Mouse (Mus musculus) kidney, embryonic 14.5 days (tissue): ENCODE measurements around the gene Itsn1. TPM values are rescaled to one million over a fixed set of nuclear protein-coding genes. Genes with fewer than 3 reads are reported as not detected.
A peak's percentile ranks its signal among the peaks of the same experiment; 100 is the strongest.

Experiments used
- ATAC-seq: fragments of 200-750 bp; cut with Nextera tagmentation; 2 replicates; pipeline ENCODE4 v1.8.0; 2017; ENCODE audit warnings: moderate number of reproducible peaks, mild to moderate bottlenecking, moderate TSS enrichment, moderate library complexity; ENCODE audit not compliant: low FRiP score, low TSS enrichment
- H3K27ac ChIP-seq: fragments of 300-500 bp; sonication (generic); 2 replicates; pipeline ENCODE4 v1.5.1; 2014; ENCODE audit warnings: low read depth, mild to moderate bottlenecking, low read length, moderate library complexity, mixed read lengths
- H3K27me3 ChIP-seq: fragments of 300-500 bp; sonication (generic); 2 replicates; pipeline ENCODE4 v1.6.1; 2014; ENCODE audit warnings: mild to moderate bottlenecking, low read length; ENCODE audit not compliant: control insufficient read depth, insufficient read depth
- H3K36me3 ChIP-seq: fragments of 300-500 bp; sonication (generic); 2 replicates; pipeline ENCODE4 v1.6.1; 2014; ENCODE audit warnings: low read length, mixed read lengths; ENCODE audit not compliant: control insufficient read depth, insufficient read depth
- H3K4me1 ChIP-seq: fragments of 300-500 bp; sonication (generic); 2 replicates; pipeline ENCODE4 v1.6.1; 2014; ENCODE audit warnings: low read length, mixed read lengths; ENCODE audit not compliant: control insufficient read depth, insufficient read depth
- H3K4me2 ChIP-seq: fragments of 300-500 bp; sonication (generic); replicated peaks from 2 replicates; pipeline ENCODE4 v1.6.1; 2014; ENCODE audit warnings: low read depth, mild to moderate bottlenecking, low read length
- H3K4me3 ChIP-seq: fragments of 300-500 bp; sonication (generic); 2 replicates; pipeline ENCODE4 v1.5.1; 2014; ENCODE audit warnings: mild to moderate bottlenecking, low read length
- H3K9ac ChIP-seq: fragments of 300-500 bp; sonication (generic); 2 replicates; pipeline ENCODE4 v1.6.1; 2014; ENCODE audit warnings: low read depth, mild to moderate bottlenecking, low read length, moderate library complexity
- H3K9me3 ChIP-seq: fragments of 300-500 bp; sonication (generic); 2 replicates; pipeline ENCODE4 v1.6.1; 2016; ENCODE audit warnings: low read length; ENCODE audit not compliant: control insufficient read depth
- WGBS: fragments of 180-500 bp; shearing (Covaris S2); extraction: QIAGEN DNeasy Blood & Tissue Kit; methylation state at CpG from one replicate; pipeline ENCODE4 v1.1.7; 2014; 5-methylcytosine and 5-hydroxymethylcytosine counted together
- polyA plus RNA-seq: library from polyadenylated mRNA; unstranded; fragments of >200 nt; fragmentation: Nextera tagmentation; extraction: Ambion mirVana; gene quantifications from 2 replicates; pipeline ENCODE4 v1.2.1, GENCODE M21; 2014

The Itsn1 gene
- polyA plus RNA-seq, 1 experiment from 2014 or later = 27.7 TPM

DNA sequence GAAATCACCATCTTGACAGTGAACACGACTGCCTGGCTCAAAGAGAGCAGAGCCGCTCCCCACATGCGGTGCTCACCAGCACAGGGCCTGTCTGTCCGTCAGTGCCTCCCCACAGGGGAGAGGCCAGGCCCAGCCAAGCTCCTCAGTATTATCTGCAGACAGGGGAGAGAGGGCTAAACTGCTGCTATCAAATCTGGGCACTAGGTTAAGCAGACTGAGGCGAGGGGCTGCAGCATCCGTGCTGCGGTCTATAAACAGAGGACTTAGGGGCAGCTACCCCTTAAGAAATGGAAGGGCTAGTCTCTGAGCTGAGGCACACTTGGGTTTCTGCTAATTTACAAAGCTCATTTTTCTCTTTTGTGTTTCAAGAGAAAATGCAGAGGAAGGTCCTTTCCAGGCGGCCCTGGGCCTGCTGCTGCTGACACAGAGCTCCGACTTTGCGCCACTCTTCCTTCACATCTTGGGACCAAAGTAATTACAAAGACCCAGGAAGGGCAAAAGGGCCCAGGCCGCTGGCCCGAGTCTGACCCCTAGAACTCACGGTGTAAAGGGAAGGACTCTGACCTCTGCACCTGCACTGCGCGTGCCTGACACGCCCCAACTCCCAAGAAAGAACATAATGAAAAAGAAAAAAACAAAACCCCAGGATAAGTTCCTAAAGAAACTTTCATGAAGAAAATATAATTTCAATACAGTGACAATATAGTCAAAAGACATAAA, 199.0 kb downstream of the Itsn1 start:
- Histone ChIP-seq H3K4me1 (peaks cover 7% of the 10 kb centered on the region), H3K4me3 (no peak overlapping the region), H3K4me2 (no peak overlapping the region), H3K9ac (no peak overlapping the region), H3K27ac (no peak overlapping the region), H3K27me3 (no peaks in the 10 kb centered on the region), H3K36me3 (peaks cover 68% of the 10 kb centered on the region), H3K9me3 (no peaks in the 10 kb centered on the region)
- 89% methylated on average over 16 of the region's 16 CpGs for WGBS
- no peak for ATAC-seq

DNA sequence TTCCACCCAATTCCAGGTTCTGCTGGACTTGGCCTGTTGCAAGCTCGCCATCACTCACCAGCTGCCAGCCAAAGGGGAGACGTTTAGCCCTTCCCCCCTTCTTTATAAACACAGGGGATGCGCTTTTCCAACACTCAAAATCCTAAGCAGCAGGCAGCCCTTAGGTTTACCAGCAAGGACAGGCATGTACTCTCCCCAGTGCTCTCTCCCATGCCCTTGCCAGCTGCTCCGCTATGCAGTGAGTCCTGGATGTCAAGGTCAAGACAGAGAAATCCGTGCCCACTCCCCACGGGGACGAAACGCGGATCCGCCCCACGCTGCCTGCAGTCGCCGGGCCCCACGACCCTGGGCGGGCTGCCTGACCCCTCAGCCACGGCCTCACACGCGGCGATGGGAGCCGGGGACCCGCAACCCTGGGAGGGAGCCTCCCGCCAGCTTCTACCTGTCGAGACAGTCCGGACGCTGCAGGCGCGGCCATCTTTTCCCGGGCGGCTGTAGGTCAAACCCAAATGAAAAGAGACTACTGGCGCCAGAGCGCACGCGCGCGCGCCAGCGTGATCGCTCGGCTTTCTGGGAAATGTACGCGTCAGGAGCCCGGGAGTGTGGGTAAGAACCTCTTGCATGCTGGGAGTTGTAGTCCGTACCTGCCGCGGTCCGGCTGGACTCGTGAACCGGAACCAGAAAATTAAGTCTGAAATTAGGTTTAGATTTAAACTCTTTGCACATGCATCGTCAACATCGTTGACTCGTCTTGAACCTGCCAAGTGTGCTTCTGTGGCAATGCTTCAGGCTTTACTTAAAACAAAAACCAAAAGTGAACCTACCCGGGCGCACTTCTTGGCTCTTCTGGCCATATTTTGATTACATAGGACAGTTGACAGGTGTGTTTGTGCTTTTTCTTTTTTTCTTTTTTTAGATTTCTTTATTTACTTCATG, 202.3 kb downstream of the Itsn1 start:
- Histone ChIP-seq H3K4me1 (peaks cover 7% of the 10 kb centered on the region), H3K4me3 (peak overlapping the region; percentile 72), H3K27ac (peak overlapping the region; percentile 70; the same call in 1 of the 2 replicates), H3K4me2 (peak overlapping the region; percentile 74), H3K27me3 (no peaks in the 10 kb centered on the region), H3K9ac (peak overlapping the region; percentile 89), H3K36me3 (peaks cover 35% of the 10 kb centered on the region), H3K9me3 (no peaks in the 10 kb centered on the region)
- peak; percentile 94 for ATAC-seq
- under 1% methylated on average over 53 of the region's 53 CpGs for WGBS

DNA sequence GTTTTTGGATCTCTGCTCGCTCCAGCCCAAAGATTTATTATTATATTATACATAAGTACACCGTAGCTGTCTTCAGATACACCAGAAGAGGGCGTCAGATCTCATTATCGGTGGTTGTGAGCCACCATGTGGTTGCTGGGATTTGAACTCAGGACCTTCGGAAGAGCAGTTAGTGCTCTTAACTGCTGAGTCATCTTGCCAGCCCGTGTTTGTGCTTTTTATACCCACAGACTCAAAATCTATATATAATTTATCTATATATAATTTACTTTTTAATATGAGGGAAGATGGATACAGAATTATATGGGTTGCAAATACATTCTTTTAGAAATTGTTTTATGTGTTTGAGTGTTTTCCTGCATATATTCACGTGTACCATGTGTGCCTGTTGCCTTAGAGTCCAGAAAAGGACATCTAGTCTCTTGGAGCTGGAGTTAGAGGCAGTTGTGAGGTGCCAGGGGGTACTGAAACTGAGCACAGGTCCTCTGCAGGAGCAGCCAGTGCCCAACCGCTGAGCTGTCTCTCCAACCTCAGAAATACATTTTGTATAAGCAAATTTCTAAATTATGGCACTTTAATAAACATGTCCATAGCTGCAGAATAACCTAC, 203.1 kb downstream of the Itsn1 start:
- Histone ChIP-seq H3K4me3 (peak overlapping the region; percentile 72), H3K4me2 (peak overlapping the region; percentile 48), H3K27me3 (no peaks in the 10 kb centered on the region), H3K4me1 (peaks cover 7% of the 10 kb centered on the region), H3K9me3 (no peaks in the 10 kb centered on the region), H3K36me3 (peaks cover 26% of the 10 kb centered on the region), H3K9ac (no peak overlapping the region), H3K27ac (no peak overlapping the region)
- 55% methylated on average over 8 of the region's 8 CpGs for WGBS
- no peak; the same call in 1 of the 2 replicates for ATAC-seq

DNA sequence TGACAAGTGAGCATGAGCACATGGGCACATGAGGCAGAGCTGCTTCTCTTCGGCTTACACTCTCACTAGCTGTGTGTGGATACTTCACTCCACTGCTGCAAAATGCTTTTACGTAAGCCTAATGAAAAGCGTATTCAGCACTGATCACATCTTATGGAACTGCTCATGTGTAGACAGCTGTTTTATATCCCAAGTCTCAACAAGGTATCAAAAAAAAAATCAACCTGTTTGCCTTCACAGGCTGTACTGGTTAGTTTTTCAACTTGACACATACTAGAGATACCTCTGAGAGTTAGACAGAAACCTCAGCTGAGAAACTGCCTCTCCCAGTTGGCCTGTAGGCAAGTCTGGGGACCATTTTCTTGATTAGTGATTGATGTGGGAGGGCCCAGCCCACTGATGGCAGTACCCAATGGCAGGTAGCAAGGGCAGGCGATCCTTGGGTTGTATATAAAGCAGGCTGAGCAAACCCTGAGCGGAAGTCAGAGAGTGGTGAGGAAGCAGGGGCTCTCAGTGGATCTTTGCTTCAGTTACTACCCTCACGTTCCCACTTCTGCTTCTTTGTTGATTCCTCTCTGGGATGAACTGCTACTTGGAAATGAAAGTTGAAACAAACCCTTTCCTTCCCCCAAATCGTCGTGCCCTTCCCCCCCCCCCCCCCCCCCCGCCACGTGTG, 203.9 kb downstream of the Itsn1 start:
- no peak overlapping the region for H3K27ac ChIP-seq
- H3K4me1 ChIP-seq = peaks cover 7% of the 10 kb centered on the region
- no peak overlapping the region for H3K9ac ChIP-seq
- no peaks in the 10 kb centered on the region for H3K9me3 ChIP-seq
- WGBS = 50% methylated on average over 9 of the region's 10 CpGs
- no peak overlapping the region for H3K4me2 ChIP-seq
- no peak for ATAC-seq
- no peaks in the 10 kb centered on the region for H3K27me3 ChIP-seq
- H3K4me3 ChIP-seq = no peak overlapping the region
- H3K36me3 ChIP-seq = peaks cover 18% of the 10 kb centered on the region

DNA sequence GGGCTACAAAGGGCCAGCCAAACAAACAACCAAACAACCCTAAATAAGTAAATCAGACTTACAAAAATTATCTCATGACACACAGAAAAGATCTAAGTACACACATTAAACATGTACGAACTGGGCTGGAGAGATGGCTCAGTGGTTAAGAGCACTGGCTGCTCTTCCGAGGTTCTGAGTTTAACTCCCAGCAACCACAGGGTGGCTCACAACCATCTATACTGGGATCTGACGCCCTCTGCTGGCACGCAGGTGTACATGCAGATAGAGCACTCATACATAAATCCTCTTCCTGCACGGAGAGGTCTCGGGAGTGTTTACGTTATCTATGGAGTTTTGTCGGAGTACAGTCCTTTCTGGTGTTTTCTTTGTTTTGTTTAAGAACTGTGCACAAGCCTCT, 206.0 kb downstream of the Itsn1 start:
- Histone ChIP-seq H3K9ac (no peak overlapping the region), H3K27ac (no peak overlapping the region), H3K4me1 (peaks cover 7% of the 10 kb centered on the region), H3K4me2 (no peak overlapping the region), H3K27me3 (no peaks in the 10 kb centered on the region), H3K36me3 (no peaks in the 10 kb centered on the region), H3K4me3 (no peak overlapping the region), H3K9me3 (no peaks in the 10 kb centered on the region)
- WGBS = 31% methylated on average over 8 of the region's 8 CpGs
- ATAC-seq = no peak

DNA sequence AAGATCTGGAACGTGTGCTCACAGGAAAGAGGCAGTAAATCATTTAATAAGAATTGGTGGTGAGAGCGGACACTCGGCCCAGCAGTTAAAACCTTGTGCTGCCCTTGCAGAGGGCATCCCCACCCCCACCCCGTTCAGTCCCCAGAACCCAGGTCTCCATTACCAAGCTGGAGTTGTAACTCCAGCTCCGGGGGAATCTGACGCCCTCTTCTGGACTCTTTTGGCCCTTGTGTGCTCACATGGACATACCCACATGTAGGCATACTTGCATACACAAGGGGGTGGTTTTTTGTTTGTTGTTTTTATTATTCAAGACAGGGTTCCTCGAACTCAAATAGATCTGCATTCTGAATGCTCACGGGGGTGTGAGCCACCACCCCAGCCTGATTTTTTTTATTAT, 206.6 kb downstream of the Itsn1 start:
- Histone ChIP-seq H3K9ac (no peak overlapping the region), H3K4me3 (no peak overlapping the region), H3K27me3 (no peaks in the 10 kb centered on the region), H3K4me1 (peaks cover under 1% of the 10 kb centered on the region), H3K27ac (no peak overlapping the region), H3K9me3 (no peaks in the 10 kb centered on the region), H3K36me3 (no peaks in the 10 kb centered on the region), H3K4me2 (no peak overlapping the region)
- WGBS = 40% methylated on average over 8 of the region's 8 CpGs
- no peak for ATAC-seq

DNA sequence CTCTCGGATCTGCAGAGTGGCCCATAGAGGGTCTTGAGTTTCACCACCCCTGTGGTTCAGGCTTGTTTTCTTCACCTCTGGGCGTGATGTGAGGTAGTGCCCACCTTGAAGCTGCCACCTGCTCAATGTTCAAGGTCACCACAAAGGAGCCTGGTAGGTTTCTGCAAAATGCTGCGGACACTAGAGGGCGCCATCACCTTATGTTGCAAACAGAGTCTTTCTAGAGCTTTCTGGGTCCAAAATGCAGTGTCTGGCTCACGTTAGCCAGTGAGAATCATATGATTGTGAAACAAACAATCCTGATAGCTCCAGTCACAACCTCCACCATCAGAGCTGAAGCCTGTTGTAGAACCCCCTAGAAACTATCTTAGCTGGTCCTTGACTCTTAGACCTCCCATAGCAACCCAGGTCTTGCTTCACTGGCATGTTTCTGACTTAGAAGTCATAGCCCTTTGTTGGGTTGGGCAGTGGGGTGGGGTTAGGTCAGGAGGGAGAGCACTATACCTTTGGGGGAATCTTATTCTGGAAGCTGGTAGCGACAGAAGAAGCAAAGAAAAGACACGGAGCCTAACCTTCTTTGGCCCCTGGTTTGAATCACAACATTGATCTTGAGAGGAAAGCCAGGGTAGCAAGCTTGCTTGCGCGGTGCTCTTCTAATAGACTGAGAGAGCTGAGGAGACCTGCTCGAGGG, 207.4 kb downstream of the Itsn1 start:
- 47% methylated on average over 10 of the region's 10 CpGs for WGBS
- no peak; the same call in 1 of the 2 replicates for ATAC-seq

DNA sequence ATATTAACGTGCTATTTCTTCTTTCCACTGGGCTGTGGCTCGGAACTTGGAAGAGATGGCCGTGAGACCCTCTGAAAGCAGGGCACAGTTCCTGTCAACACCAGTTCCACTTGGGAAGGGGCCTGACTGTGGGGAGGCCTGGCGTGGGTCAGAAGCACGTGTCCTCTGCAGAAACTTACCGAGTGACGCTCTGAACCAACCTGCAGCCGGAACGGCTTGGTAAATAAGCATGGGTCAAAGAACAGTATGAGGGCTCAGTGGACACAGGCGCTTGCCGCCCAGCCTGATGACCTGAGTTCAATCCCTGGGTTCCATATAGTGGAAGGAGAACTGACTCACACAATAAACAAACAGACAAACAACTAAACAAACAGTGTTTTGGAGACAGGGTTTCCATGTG, 208.2 kb downstream of the Itsn1 start:
- Histone ChIP-seq H3K9me3 (no peaks in the 10 kb centered on the region), H3K36me3 (no peaks in the 10 kb centered on the region), H3K27ac (no peak overlapping the region), H3K9ac (no peak overlapping the region), H3K4me2 (no peak overlapping the region), H3K4me1 (no peaks in the 10 kb centered on the region), H3K4me3 (no peak overlapping the region), H3K27me3 (no peaks in the 10 kb centered on the region)
- 84% methylated on average over 11 of the region's 11 CpGs for WGBS
- ATAC-seq = no peak

More for the DNA sequence above, 207.4 kb downstream of the Itsn1 start:
- no peaks in the 10 kb centered on the region for H3K4me1 ChIP-seq
- H3K4me3 ChIP-seq = no peak overlapping the region
- H3K4me2 ChIP-seq = no peak overlapping the region
- no peak overlapping the region for H3K27ac ChIP-seq
- H3K36me3 ChIP-seq = no peaks in the 10 kb centered on the region
- no peak overlapping the region for H3K9ac ChIP-seq
- H3K9me3 ChIP-seq = no peaks in the 10 kb centered on the region
- H3K27me3 ChIP-seq = no peaks in the 10 kb centered on the region
